Mouse (Mus musculus) intestine, embryonic 14.5 days (tissue): Measurements from ENCODE around the gene Polm. TPM values are rescaled to one million over a fixed set of nuclear protein-coding genes. Genes with fewer than 3 reads are reported as not detected.
A peak's percentile ranks its signal among the peaks of the same experiment; 100 is the strongest.

Experiments
- ATAC-seq: fragments of 200-750 bp; cut with Nextera tagmentation; replicated peaks from 2 replicates; pipeline ENCODE4 v1.8.0; 2017; ENCODE audit warnings: low read depth, moderate number of reproducible peaks, moderate TSS enrichment, moderate library complexity; ENCODE audit not compliant: low FRiP score, low TSS enrichment
- DNase-seq: peaks from one replicate; pipeline ENCODE4 v3.0.0-alpha.2; 2018; ENCODE audit warnings: low spot score
- H3K27ac ChIP-seq: fragments of 300-500 bp; sonication (generic); 2 replicates; pipeline ENCODE4 v1.5.1; 2014; ENCODE audit warnings: low read depth, mild to moderate bottlenecking, control low read depth
- H3K27me3 ChIP-seq: fragments of 300-500 bp; sonication (generic); replicated peaks from 2 replicates; pipeline ENCODE4 v1.6.1; 2014; ENCODE audit warnings: low read length, control low read depth; ENCODE audit not compliant: control insufficient read depth, insufficient read depth
- H3K36me3 ChIP-seq: fragments of 300-500 bp; sonication (generic); 2 replicates; pipeline ENCODE4 v1.6.1; 2014; ENCODE audit warnings: low read length, control low read depth; ENCODE audit not compliant: control insufficient read depth, insufficient read depth
- H3K4me1 ChIP-seq: fragments of 300-500 bp; sonication (generic); replicated peaks from 2 replicates; pipeline ENCODE4 v1.6.1; 2014; ENCODE audit warnings: low read length, control low read depth, mixed read lengths; ENCODE audit not compliant: control insufficient read depth, insufficient read depth
- H3K4me2 ChIP-seq: fragments of 300-500 bp; sonication (generic); 2 replicates; pipeline ENCODE4 v1.6.1; 2014; ENCODE audit warnings: low read length
- H3K4me3 ChIP-seq: fragments of 300-500 bp; sonication (generic); 2 replicates; pipeline ENCODE4 v1.5.1; 2014; ENCODE audit warnings: low read depth, low read length, control low read depth, mixed read lengths
- H3K9ac ChIP-seq: fragments of 300-500 bp; sonication (generic); 2 replicates; pipeline ENCODE4 v1.6.1; 2014; ENCODE audit warnings: mild to moderate bottlenecking, low read length
- H3K9me3 ChIP-seq: fragments of 300-500 bp; sonication (generic); 2 replicates; pipeline ENCODE4 v1.6.1; 2016; ENCODE audit warnings: low read length, control low read depth; ENCODE audit not compliant: control insufficient read depth
- WGBS: fragments of 180-500 bp; shearing (Covaris S2); extraction: QIAGEN DNeasy Blood & Tissue Kit; methylation state at CpG from one replicate; pipeline ENCODE4 v1.1.7; 2014; 5-methylcytosine and 5-hydroxymethylcytosine counted together
- polyA plus RNA-seq: library from polyadenylated mRNA; unstranded; fragments of >200 nt; fragmentation: Nextera tagmentation; extraction: Ambion mirVana; gene quantifications from 2 replicates; pipeline ENCODE4 v1.2.1, GENCODE M21; 2014

Polm gene
- polyA plus RNA-seq, 1 experiment from 2014 or later = 10.2 TPM

DNA sequence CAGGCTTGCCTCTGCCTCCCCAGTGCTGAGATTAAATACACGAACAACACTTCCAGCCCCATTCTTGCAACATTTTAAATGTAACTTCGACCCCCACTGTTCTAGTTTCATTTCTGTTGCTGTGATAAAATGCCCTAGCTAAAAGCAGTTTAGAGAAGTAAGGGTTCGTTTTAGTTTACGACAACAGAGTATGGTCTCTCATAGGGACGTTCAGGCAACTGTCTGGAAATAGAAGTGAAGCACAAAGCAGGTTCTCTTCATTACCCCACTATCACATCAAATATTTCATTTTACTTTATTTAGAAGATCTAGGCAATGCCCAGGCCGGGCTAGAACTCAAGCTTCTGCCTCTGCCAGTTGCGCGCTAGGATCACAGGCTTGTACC lies 50.2 kb downstream of the Polm start:
- Histone ChIP-seq H3K36me3 (peaks cover 21% of the 10 kb centered on the region), H3K4me1 (peaks cover 18% of the 10 kb centered on the region), H3K27ac (peak overlapping the region; percentile 93), H3K4me3 (peak overlapping the region; percentile 80), H3K9me3 (no peaks in the 10 kb centered on the region), H3K27me3 (no peaks in the 10 kb centered on the region), H3K9ac (peak overlapping the region; percentile 84), H3K4me2 (peak overlapping the region; percentile 97)
- WGBS = 33% methylated on average over 8 of the region's 8 CpGs
- no peak for DNase-seq
- no peak for ATAC-seq

DNA sequence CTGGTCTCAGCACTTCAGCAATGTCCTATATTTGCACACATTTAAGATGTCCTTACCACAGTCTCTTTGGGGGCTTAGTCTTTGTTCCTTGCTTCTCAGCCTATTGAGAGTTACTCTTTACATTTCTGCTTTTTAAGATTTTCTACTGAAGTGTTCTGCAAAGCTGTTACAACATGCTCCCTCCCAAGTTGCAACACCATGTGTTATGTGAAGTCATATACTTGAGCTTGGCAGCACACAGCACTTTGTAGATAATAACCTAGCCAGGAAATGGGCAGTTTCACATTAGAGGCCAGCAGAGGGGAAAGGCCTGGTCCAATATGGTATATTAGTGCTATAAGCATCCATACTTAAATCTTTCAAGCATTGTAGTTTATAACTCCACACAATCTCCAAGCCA lies 52.1 kb downstream of the Polm start:
- Histone ChIP-seq H3K9me3 (no peaks in the 10 kb centered on the region), H3K4me1 (peaks cover 18% of the 10 kb centered on the region), H3K9ac (no peak overlapping the region), H3K36me3 (peaks cover 10% of the 10 kb centered on the region), H3K4me3 (no peak overlapping the region), H3K27ac (no peak overlapping the region), H3K4me2 (no peak overlapping the region), H3K27me3 (no peaks in the 10 kb centered on the region)
- DNase-seq (no peak), ATAC-seq (no peak)

DNA sequence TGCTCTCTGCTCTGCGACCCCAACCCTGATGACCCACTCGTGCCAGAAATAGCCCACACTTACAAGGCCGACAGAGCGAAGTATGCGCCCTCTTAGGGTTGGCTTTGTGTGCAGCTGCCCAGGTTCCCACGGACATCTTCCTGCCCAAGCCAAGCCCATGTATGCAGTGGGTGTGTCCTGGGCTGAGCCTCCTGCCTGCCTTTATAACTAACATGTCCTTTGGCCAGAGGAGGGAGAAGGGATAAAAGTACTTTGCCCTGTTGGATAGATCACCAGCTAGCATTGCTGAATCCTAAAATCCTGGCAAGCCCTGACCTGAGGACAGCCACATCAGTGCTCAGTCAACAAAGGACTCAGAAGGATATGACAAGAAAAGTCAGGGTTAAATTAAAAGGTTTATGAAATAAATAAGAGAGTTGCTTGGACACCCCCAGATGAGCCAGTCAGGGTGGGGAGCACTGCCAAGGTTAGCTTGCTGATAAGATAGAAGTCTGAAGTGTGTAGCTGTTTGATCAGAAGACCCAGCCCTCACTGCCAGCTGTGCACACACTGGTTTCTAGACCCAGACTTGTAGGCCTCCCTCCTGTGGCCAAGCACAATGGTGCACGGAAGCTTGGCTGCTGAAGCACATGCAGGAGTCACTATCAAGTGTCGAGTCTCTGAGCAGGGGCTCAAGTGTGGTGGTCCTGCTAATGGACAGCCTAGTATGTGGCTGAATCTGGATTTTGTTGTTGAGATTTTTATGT lies 55.4 kb downstream of the Polm start:
- DNase-seq (peak; percentile 64), ATAC-seq (peak; percentile 61)
- Histone ChIP-seq H3K4me3 (no peak overlapping the region), H3K9ac (no peak overlapping the region), H3K27me3 (no peaks in the 10 kb centered on the region), H3K4me1 (peaks cover under 1% of the 10 kb centered on the region), H3K27ac (no peak overlapping the region), H3K9me3 (no peaks in the 10 kb centered on the region), H3K36me3 (peaks cover 7% of the 10 kb centered on the region; the same call in 1 of the 2 replicates), H3K4me2 (no peak overlapping the region)
- WGBS = 59% methylated on average over 8 of the region's 8 CpGs

DNA sequence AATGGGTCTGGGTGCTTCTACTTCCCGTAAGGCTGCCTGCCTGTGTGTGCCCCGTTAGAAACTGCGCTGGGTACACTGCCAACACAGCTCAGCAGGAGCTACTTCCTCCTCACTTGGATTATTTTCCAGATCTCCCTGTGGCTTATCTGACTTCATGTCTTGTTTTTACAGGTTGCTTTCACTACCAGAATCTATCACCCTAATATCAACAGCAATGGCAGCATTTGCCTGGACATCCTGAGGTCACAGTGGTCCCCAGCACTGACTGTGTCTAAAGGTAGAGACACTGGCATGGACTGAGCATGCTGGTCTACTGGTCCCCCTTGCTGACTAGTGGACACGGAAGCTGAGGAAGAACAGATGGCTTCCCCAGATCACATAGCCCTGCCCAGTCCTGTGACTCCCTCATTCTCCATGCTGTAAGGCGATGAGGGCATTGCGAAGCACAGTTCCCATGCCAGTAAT lies 57.7 kb downstream of the Polm start:
- Histone ChIP-seq H3K27me3 (no peaks in the 10 kb centered on the region), H3K27ac (no peak overlapping the region), H3K4me2 (no peak overlapping the region), H3K4me1 (no peaks in the 10 kb centered on the region), H3K36me3 (peaks cover 7% of the 10 kb centered on the region; the same call in 1 of the 2 replicates), H3K9ac (no peak overlapping the region), H3K4me3 (no peak overlapping the region), H3K9me3 (no peaks in the 10 kb centered on the region)
- no peak for DNase-seq
- ATAC-seq = no peak
- WGBS = 92% methylated on average over 6 of the region's 6 CpGs

DNA sequence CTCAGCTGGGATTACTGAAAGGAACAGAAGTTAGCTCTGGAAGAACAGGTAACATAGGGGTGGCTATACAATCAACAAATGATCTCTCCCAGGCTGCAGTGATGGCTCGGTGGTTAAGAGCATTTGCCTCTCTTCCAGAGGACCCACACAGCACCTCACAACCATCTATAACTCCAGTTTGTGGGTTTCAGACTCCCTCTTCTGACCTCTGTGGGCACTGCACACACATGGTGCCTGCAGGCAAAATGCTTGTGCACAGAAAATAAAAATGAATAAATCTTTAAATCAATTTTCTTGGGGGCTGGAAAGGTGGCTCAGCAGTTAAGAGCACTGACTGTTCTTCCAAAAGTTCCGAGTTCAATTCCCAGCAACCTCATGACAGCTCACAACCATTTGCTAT lies 59.3 kb downstream of the Polm start:
- no peak overlapping the region for H3K4me2 ChIP-seq
- H3K27me3 ChIP-seq = no peaks in the 10 kb centered on the region
- no peak overlapping the region for H3K9ac ChIP-seq
- H3K36me3 ChIP-seq = peaks cover 7% of the 10 kb centered on the region; the same call in 1 of the 2 replicates
- no peaks in the 10 kb centered on the region for H3K4me1 ChIP-seq
- 76% methylated on average over 2 of the region's 2 CpGs for WGBS
- ATAC-seq (no peak), DNase-seq (no peak)
- H3K27ac ChIP-seq = no peak overlapping the region
- H3K9me3 ChIP-seq = no peaks in the 10 kb centered on the region
- H3K4me3 ChIP-seq = no peak overlapping the region

Other genes starting within 250 kb of the Polm start
- gene Mrps24, start 122.3 kb downstream of the Polm start, polyA plus RNA-seq = 229 and 246 TPM in 2 replicates
- gene Urgcp, start 75.6 kb downstream of the Polm start, polyA plus RNA-seq = 17.6 and 18.2 TPM in 2 replicates
- 116 and 126 TPM in 2 replicates for gene Dbnl, start 49.5 kb downstream of the Polm start, polyA plus RNA-seq
- 2.0 and 2.4 TPM in 2 replicates for gene Pgam2, start 34.3 kb downstream of the Polm start, polyA plus RNA-seq
- gene Aebp1, start 23.9 kb upstream of the Polm start, polyA plus RNA-seq = 37.6 and 37.9 TPM in 2 replicates
- 130 and 137 TPM in 2 replicates for gene Pold2, start 40.3 kb upstream of the Polm start, polyA plus RNA-seq
- 22.9 and 33.3 TPM in 2 replicates for gene Myl7, start 60.8 kb upstream of the Polm start, polyA plus RNA-seq
- gene Gck, start 112.1 kb upstream of the Polm start, polyA plus RNA-seq = 1.2 and 2.3 TPM in 2 replicates
- 23.0 and 23.3 TPM in 2 replicates for gene Ykt6, start 117.7 kb upstream of the Polm start, polyA plus RNA-seq
- 2.9 and 3.4 TPM in 2 replicates for gene Camk2b, start 228.3 kb upstream of the Polm start, polyA plus RNA-seq